9 mouse cellular contexts compared by ENCODE assay signal in the genomic region with DNA sequence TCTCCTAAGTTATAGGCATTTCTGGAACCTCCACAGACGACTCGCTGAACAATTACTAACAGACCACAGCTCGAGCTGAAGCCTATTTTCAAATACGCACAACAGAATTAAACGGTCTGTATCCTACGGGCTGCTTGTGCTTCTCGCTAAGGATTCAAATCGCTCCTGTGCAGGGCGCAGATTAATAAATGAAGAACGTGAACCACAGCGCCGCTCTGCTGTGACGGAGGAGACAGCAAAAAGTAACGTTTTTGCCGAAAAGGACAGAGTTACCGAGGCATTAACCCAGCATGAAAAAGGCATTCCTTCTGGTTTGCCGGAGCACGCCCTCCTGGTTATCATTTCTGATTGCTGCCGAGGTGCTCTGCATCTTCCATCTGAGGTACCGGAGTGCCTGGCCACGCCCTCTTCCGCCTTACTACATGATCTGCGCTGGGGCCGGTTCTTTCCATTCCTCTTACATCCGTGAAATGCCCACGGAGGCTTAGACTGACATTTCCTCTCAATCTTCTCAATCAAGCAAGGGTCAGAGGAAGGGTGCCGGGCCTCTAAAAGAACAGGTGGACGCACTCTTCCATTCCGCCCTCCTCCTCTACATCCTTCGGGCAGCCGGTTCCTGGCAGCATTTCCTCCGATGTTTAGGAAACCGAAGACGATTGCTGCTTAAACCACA.
DNase-seq lines count a peak whose midpoint lies in the region; ATAC-seq lines count a peak whose summit lies in the region.
"Had no signal": no experiment of that assay in that cellular context is flagged by ENCODE, and none has a peak within 500 bp of the region (broad histone marks: within the 10 kb centered on the region; RNA-seq: fewer than 3 reads in every experiment).

No protein-coding gene starts in this region.

- peaks cover 4% of the 10 kb centered on the region; the same call in 1 of the 2 replicates for H3K27me3 ChIP-seq in heart, embryonic 13.5 days (replicated peaks)

- H3K36me3 ChIP-seq in heart, embryonic 13.5 days = no peaks in the 10 kb centered on the region

- intact Hi-C loops in heart, postnatal 25 days (cut with DNase I) = no loop called here
- intact Hi-C loops in left cerebral cortex, postnatal 10 days (cut with DNase I) = loop anchor here (5.0 kb wide), 1 partner anchor 375 kb away; no protein-coding TSS in a partner anchor

- no peaks in the 10 kb centered on the region for H3K4me1 ChIP-seq in heart, embryonic 13.5 days

- H3K9ac ChIP-seq in heart, embryonic 13.5 days = peak overlapping the region; percentile 1; the same call in 1 of the 2 replicates
- H3K9ac ChIP-seq: liver, embryonic 14.5 days had no signal

- peak overlapping the region; percentile 68 for H3K4me2 ChIP-seq in heart, embryonic 13.5 days

- no peak for DNase-seq in heart, postnatal 25 days (ENCODE audit: low spot score)
- peak; percentile 22 for DNase-seq in T-cell, adult 2 months (ENCODE audit: low spot score)
- no peak for DNase-seq in ovary, postnatal 14 days (ENCODE audit: low spot score)
- no peak for DNase-seq in adrenal gland, adult 2 months
- DNase-seq in left cerebral cortex, postnatal 10 days (ENCODE audit: extremely low spot score in 1 of 2, low spot score in 2 of 2) = no peak

- H3K9me3 ChIP-seq in heart, embryonic 13.5 days = no peaks in the 10 kb centered on the region

- H3K4me3 ChIP-seq in heart, embryonic 13.5 days = peak overlapping the region; percentile 42

- H3K27ac ChIP-seq in heart, embryonic 13.5 days (replicated peaks) = no peak overlapping the region
- H3K27ac ChIP-seq: liver, embryonic 14.5 days had no signal

- 47% methylated on average over 34 of the region's 34 CpGs for WGBS in heart, embryonic 13.5 days

- no peak for ATAC-seq in heart, embryonic 13.5 days (ENCODE audit: extremely low read depth, insufficient number of reproducible peaks, low FRiP score, low TSS enrichment)
- ATAC-seq in granulocyte monocyte progenitor cell, adult 5-6 weeks (replicated peaks; ENCODE audit: poor library complexity, severe bottlenecking) = peak; percentile 53
- peak; percentile 40 for ATAC-seq in megakaryocyte progenitor cell, adult 5-6 weeks (replicated peaks; ENCODE audit: poor library complexity)
